7 mouse cellular contexts compared by ENCODE assay signal in genomic region chr19:8679031-8679779, GRCm38 (mm10). TPM values are rescaled to one million over a fixed set of nuclear protein-coding genes. Genes with fewer than 3 reads are reported as not detected.
DNase-seq lines count a peak whose midpoint lies in the region; ATAC-seq and TF ChIP-seq lines count a peak whose summit lies in the region.

No protein-coding gene starts in this region.

- peak overlapping the region; percentile 62; the same call in 1 of the 2 replicates for H3K27ac ChIP-seq in ES-Bruce4 (ENCODE audit: insufficient read depth, low read length)
- H3K27ac ChIP-seq in ES-E14 (ENCODE audit: insufficient read depth, low read depth, low read length, poor library complexity, severe bottlenecking), result no peak overlapping the region
- peak overlapping the region; percentile 32; the same call in 1 of the 2 replicates for H3K27ac ChIP-seq in hindbrain, postnatal 0 days
- no peak overlapping the region for H3K27ac ChIP-seq in liver, embryonic 15.5 days (replicated peaks)

- H3K4me2 ChIP-seq in hindbrain, postnatal 0 days (ENCODE audit: low read depth, low read length), result peak overlapping the region; percentile 23; the same call in 1 of the 2 replicates
- peak overlapping the region; percentile 32 for H3K4me2 ChIP-seq in liver, embryonic 15.5 days

- H3K4me3 ChIP-seq in ES-Bruce4 (ENCODE audit: low read depth, low read length) (peak overlapping the region; percentile 26), ES-E14 (ENCODE audit: insufficient read depth in 1 of 2, low read depth in 1 of 2, low read length in 2 of 2, poor library complexity in 1 of 2, severe bottlenecking in 1 of 2) (peak overlapping the region; percentile 2 to 37; a peak in 2 of 4 replicates)
- H3K4me3 ChIP-seq in hindbrain, postnatal 0 days (ENCODE audit: low read length), result no peak overlapping the region
- H3K4me3 ChIP-seq in liver, embryonic 15.5 days (replicated peaks), result 0 out of 2 replicates have a peak overlapping the region, but pooled peaks have one; percentile 7

- no peaks in the 10 kb centered on the region for H3K36me3 ChIP-seq in ES-Bruce4 (ENCODE audit: control insufficient read depth, insufficient read depth, low read length, poor library complexity, severe bottlenecking)
- H3K36me3 ChIP-seq in ES-E14 (ENCODE audit: control insufficient read depth, insufficient read depth, low read length, poor library complexity, severe bottlenecking), result no peaks in the 10 kb centered on the region
- no peaks in the 10 kb centered on the region for H3K36me3 ChIP-seq in hindbrain, postnatal 0 days (ENCODE audit: insufficient read depth, low read length)
- H3K36me3 ChIP-seq in liver, embryonic 15.5 days (replicated peaks), result no peaks in the 10 kb centered on the region

- no peak; the same call in 1 of the 2 replicates for ATAC-seq in hindbrain, postnatal 0 days
- peak; percentile 41; the same call in 1 of the 2 replicates for ATAC-seq in liver, embryonic 15.5 days (ENCODE audit: insufficient read depth)
- ATAC-seq in megakaryocyte, adult 5-6 weeks (ENCODE audit: poor library complexity, severe bottlenecking), result no peak

- DNase-seq in ES-E14 (ENCODE audit: low read depth, low spot score), result no peak
- DNase-seq in hindbrain, postnatal 0 days (ENCODE audit: low spot score), result peak; percentile 7
- DNase-seq in frontal cortex, postnatal 25 days (ENCODE audit: low spot score in 2 of 2), result no peak
- DNase-seq in gastrocnemius, postnatal 36 days, result no peak

- H3K4me1 ChIP-seq in ES-Bruce4 (ENCODE audit: control insufficient read depth, insufficient read depth, low read length) (peaks cover 11% of the 10 kb centered on the region), ES-E14 (ENCODE audit: control insufficient read depth in 2 of 2, insufficient read depth in 2 of 2, low read length in 2 of 2, poor library complexity in 1 of 2) (peaks cover 3 to 12% of the 10 kb centered on the region in 2 experiments; a peak in 2 of 4 replicates)
- no peaks in the 10 kb centered on the region for H3K4me1 ChIP-seq in hindbrain, postnatal 0 days (ENCODE audit: insufficient read depth, low read length)
- H3K4me1 ChIP-seq in liver, embryonic 15.5 days (replicated peaks), result no peaks in the 10 kb centered on the region; the same call in 1 of the 2 replicates

- no peaks in the 10 kb centered on the region for H3K9me3 ChIP-seq in ES-Bruce4 (replicated peaks; ENCODE audit: control insufficient read depth, insufficient read depth, low read length, poor library complexity, severe bottlenecking)
- no peaks in the 10 kb centered on the region for H3K9me3 ChIP-seq in ES-E14 (ENCODE audit: control insufficient read depth, insufficient read depth, low read depth, low read length)
- no peaks in the 10 kb centered on the region for H3K9me3 ChIP-seq in hindbrain, postnatal 0 days (ENCODE audit: low read length)
- no peaks in the 10 kb centered on the region for H3K9me3 ChIP-seq in liver, embryonic 15.5 days (replicated peaks)

- no peak for TF ChIP-seq CTCF in ES-Bruce4 (IDR thresholded peaks at IDR 0.05; ENCODE audit: low read depth, low read length)
- TF ChIP-seq CTCF in hindbrain, postnatal 0 days (IDR thresholded peaks at IDR 0.05; ENCODE audit: low read depth), result peak; percentile 16; the same call in 1 of the 2 replicates

- no peak for TF ChIP-seq POLR2A in ES-Bruce4 (IDR thresholded peaks at IDR 0.05; ENCODE audit: insufficient read depth, low read length)

- intact Hi-C loops in gastrocnemius, postnatal 36 days (cut with DNase I), result no loop called here

- TF ChIP-seq EP300 in ES-Bruce4 (IDR thresholded peaks at IDR 0.05; ENCODE audit: insufficient read depth, low read depth, low read length), result peak; percentile 79

- H3K9ac ChIP-seq in ES-Bruce4 (ENCODE audit: low read depth, poor library complexity, severe bottlenecking) (no peak overlapping the region), ES-E14 (ENCODE audit: insufficient read depth, low read depth, low read length, poor library complexity, severe bottlenecking) (no peak overlapping the region; the same call in 1 of the 2 replicates)
- no peak overlapping the region for H3K9ac ChIP-seq in hindbrain, postnatal 0 days (replicated peaks; ENCODE audit: low read length)
- no peak overlapping the region for H3K9ac ChIP-seq in liver, embryonic 15.5 days

- no peaks in the 10 kb centered on the region for H3K27me3 ChIP-seq in ES-Bruce4 (ENCODE audit: control insufficient read depth, insufficient read depth, low read length, poor library complexity, severe bottlenecking)
- no peaks in the 10 kb centered on the region for H3K27me3 ChIP-seq in hindbrain, postnatal 0 days (ENCODE audit: insufficient read depth, low read length)
- no peaks in the 10 kb centered on the region for H3K27me3 ChIP-seq in liver, embryonic 15.5 days

- WGBS in hindbrain, postnatal 0 days, result 32% methylated on average over 18 of the region's 18 CpGs
- 57% methylated on average over 18 of the region's 18 CpGs for WGBS in liver, embryonic 15.5 days (ENCODE audit: insufficient replicate concordance)

- in situ Hi-C loops in ES-E14 (cut with MboI; ENCODE audit: low sequenced_read_pairs in 2 of 2, unreplicated experiment in 2 of 2), result no loop called here

TF ChIP-seq in ES-E14, 5 proteins besides CTCF, POLR2A, EP300 and RAD21:
- TF ChIP-seq CHD2 (IDR thresholded peaks at IDR 0.05; ENCODE audit: low read depth, low read length) (no peak), MAFK (IDR thresholded peaks at IDR 0.05; ENCODE audit: insufficient read depth, low read depth, low read length) (no peak), ZNF384 (IDR thresholded peaks at IDR 0.05; ENCODE audit: low read depth, low read length) (no peak), HCFC1 (IDR thresholded peaks at IDR 0.05; ENCODE audit: borderline replicate concordance, insufficient read depth, low read length) (no peak), ZC3H11A (IDR thresholded peaks at IDR 0.05; ENCODE audit: borderline replicate concordance, low read depth, low read length) (no peak)

RNA-seq across cellular contexts. Expression of gene Chrm1, which starts 15.6 kb away (rescaled TPM):
- not detected in 2 replicates for polyA plus RNA-seq in ES-Bruce4 (2011; ENCODE audit: insufficient read depth, insufficient read length, low read depth, missing spikeins)
- 0.04 and 0.11 TPM in 2 replicates for total RNA-seq in ES-E14 (2012; rRNA removed)
- total RNA-seq in hindbrain, postnatal 0 days (2014; rRNA removed), result 1.3 and 2.4 TPM in 2 replicates
- polyA plus RNA-seq in hindbrain, postnatal 0 days (2015; fragmentation: Nextera tagmentation; extraction: Ambion mirVana), result 0.80 and 0.88 TPM in 2 replicates
- 0.02 TPM in 1 of 2 replicates, not detected in the other for polyA plus RNA-seq in liver, embryonic 15.5 days (2015; fragmentation: Nextera tagmentation; extraction: Ambion mirVana)
- not detected for total RNA-seq in gastrocnemius, postnatal 36 days (2021)
- total RNA-seq in megakaryocyte, adult 5-6 weeks (2015), result 0.16 and 0.25 TPM in 2 replicates
- total RNA-seq in megakaryocyte, adult 5-6 weeks (2017), result 0.04 TPM in 2 replicates

RNA-seq across cellular contexts. Expression of gene Slc3a2, which starts 44.0 kb away (rescaled TPM):
- 170 TPM in 2 replicates for polyA plus RNA-seq in ES-Bruce4 (2011; ENCODE audit: insufficient read depth, insufficient read length, low read depth, missing spikeins)
- 354 and 566 TPM in 2 replicates for total RNA-seq in ES-E14 (2012; rRNA removed)
- 154 and 155 TPM in 2 replicates for total RNA-seq in hindbrain, postnatal 0 days (2014; rRNA removed)
- 235 and 250 TPM in 2 replicates for polyA plus RNA-seq in hindbrain, postnatal 0 days (2015; fragmentation: Nextera tagmentation; extraction: Ambion mirVana)
- 124 and 132 TPM in 2 replicates for polyA plus RNA-seq in liver, embryonic 15.5 days (2015; fragmentation: Nextera tagmentation; extraction: Ambion mirVana)
- total RNA-seq in gastrocnemius, postnatal 36 days (2021), result 10 to 100 TPM; 27.9 to 30.0 TPM
- 26.3 and 32.6 TPM in 2 replicates for total RNA-seq in megakaryocyte, adult 5-6 weeks (2015)
- total RNA-seq in megakaryocyte, adult 5-6 weeks (2017), result 31.6 and 34.1 TPM in 2 replicates

RNA-seq across cellular contexts. Expression of gene Wdr74, which starts 56.4 kb away (rescaled TPM):
- 81.1 and 97.0 TPM in 2 replicates for polyA plus RNA-seq in ES-Bruce4 (2011; ENCODE audit: insufficient read depth, insufficient read length, low read depth, missing spikeins)
- total RNA-seq in ES-E14 (2012; rRNA removed), result 173 and 180 TPM in 2 replicates
- 46.7 and 49.7 TPM in 2 replicates for total RNA-seq in hindbrain, postnatal 0 days (2014; rRNA removed)
- polyA plus RNA-seq in hindbrain, postnatal 0 days (2015; fragmentation: Nextera tagmentation; extraction: Ambion mirVana), result 78.7 and 79.2 TPM in 2 replicates
- 48.8 and 53.0 TPM in 2 replicates for polyA plus RNA-seq in liver, embryonic 15.5 days (2015; fragmentation: Nextera tagmentation; extraction: Ambion mirVana)
- 10 to 100 TPM; 15.2 to 20.4 TPM for total RNA-seq in gastrocnemius, postnatal 36 days (2021)
- 30.3 and 37.1 TPM in 2 replicates for total RNA-seq in megakaryocyte, adult 5-6 weeks (2015)
- 38.2 and 38.5 TPM in 2 replicates for total RNA-seq in megakaryocyte, adult 5-6 weeks (2017)

Comparison
In these comparisons a context has a peak if more than half of its experiments do, and no peak if none do; other contexts are left out.
1. H3K27ac ChIP-seq: peak in ES-Bruce4 (single experiment) and hindbrain, postnatal 0 days (single experiment); none in ES-E14 (single experiment) and liver, embryonic 15.5 days (single experiment).